Mouse (Mus musculus): ENCODE data around the gene Nckipsd.

GRCm38 (mm10) chr9:108795762-108796161, 12.4 kb upstream of the Nckipsd start:
- TF ChIP-seq CTCF (IDR thresholded peaks at IDR 0.05): no peak
- no peak for TF ChIP-seq POLR2A (IDR thresholded peaks at IDR 0.05; ENCODE audit: insufficient read depth, low read depth, low read length)
- TF ChIP-seq EP300 (IDR thresholded peaks at IDR 0.05; ENCODE audit: insufficient read depth, low read depth, low read length): no peak

Measured in heart, adult 2 months (tissue).